ENCODE assay signal across 8 mouse cellular contexts in genomic region chr17:3230231-3231000, GRCm38 (mm10).
A peak's percentile ranks its signal among the peaks of the same experiment; 100 is the strongest.
DNase-seq lines count a peak whose midpoint lies in the region; ATAC-seq and TF ChIP-seq lines count a peak whose summit lies in the region.

No protein-coding gene starts in this region.

- no peak overlapping the region for H3K27ac ChIP-seq in thymus, adult 2 months (ENCODE audit: control insufficient read depth, insufficient read depth, low read length)
- no peak overlapping the region for H3K27ac ChIP-seq in midbrain, embryonic 13.5 days

- H3K9me3 ChIP-seq in midbrain, embryonic 13.5 days: no peaks in the 10 kb centered on the region

- no peak overlapping the region for H3K4me2 ChIP-seq in midbrain, embryonic 13.5 days (replicated peaks)

- WGBS in thymus, adult 2 months: 78% methylated on average over 17 of the region's 17 CpGs
- WGBS in midbrain, embryonic 13.5 days: 80% methylated on average over 17 of the region's 17 CpGs

- TF ChIP-seq CTCF in thymus, adult 2 months (IDR thresholded peaks at IDR 0.05; ENCODE audit: borderline replicate concordance, control insufficient read depth, extremely low read depth, insufficient read depth, low read length, poor library complexity): no peak

- no peaks in the 10 kb centered on the region for H3K36me3 ChIP-seq in thymus, adult 2 months (ENCODE audit: control insufficient read depth, insufficient read depth, low read length)
- peaks cover 17% of the 10 kb centered on the region for H3K36me3 ChIP-seq in midbrain, embryonic 13.5 days
- H3K36me3 ChIP-seq in splenic B cell, adult 2 months (ENCODE audit: control insufficient read depth, insufficient read depth, low read length, poor library complexity, severe bottlenecking): no peaks in the 10 kb centered on the region

- no peak overlapping the region for H3K4me3 ChIP-seq in thymus, adult 2 months (ENCODE audit: control insufficient read depth, insufficient read depth, low read length)
- no peak overlapping the region for H3K4me3 ChIP-seq in midbrain, embryonic 13.5 days (replicated peaks)

- intact Hi-C loops in left cerebral cortex, postnatal 36 days (cut with DNase I): no loop called here

- H3K27me3 ChIP-seq in thymus, adult 2 months (ENCODE audit: control insufficient read depth, insufficient read depth, low read length): no peaks in the 10 kb centered on the region
- no peaks in the 10 kb centered on the region for H3K27me3 ChIP-seq in midbrain, embryonic 13.5 days
- no peaks in the 10 kb centered on the region for H3K27me3 ChIP-seq in splenic B cell, adult 2 months (ENCODE audit: control insufficient read depth, insufficient read depth, low read length, poor library complexity, severe bottlenecking)

- peak; percentile 81 for ATAC-seq in midbrain, embryonic 13.5 days

- no peak overlapping the region for H3K9ac ChIP-seq in midbrain, embryonic 13.5 days (replicated peaks)

- DNase-seq in thymus, adult 2 months: peak; percentile 48
- DNase-seq in thymus, adult 18-20 months: no peak
- DNase-seq in cerebellum, postnatal 14 days: peak; percentile 73 to 81
- peak; percentile 52 to 61 for DNase-seq in frontal cortex, postnatal 10 days (ENCODE audit: low spot score in 2 of 2)
- DNase-seq in induced T-regulatory cell, adult 2 months (ENCODE audit: low read depth): peak; percentile 72
- peak; percentile 50 to 63 for DNase-seq in left cerebral cortex, postnatal 36 days (ENCODE audit: low spot score in 2 of 2)
- peak; percentile 66 for DNase-seq in splenic B cell, adult 2 months (ENCODE audit: low read depth, low spot score)

- no peaks in the 10 kb centered on the region for H3K4me1 ChIP-seq in thymus, adult 2 months (replicated peaks; ENCODE audit: control insufficient read depth, insufficient read depth, low read length)
- H3K4me1 ChIP-seq in midbrain, embryonic 13.5 days (replicated peaks): 0 out of 2 replicates have a peak, but pooled peaks cover 3% of the 10 kb centered on the region

- TF ChIP-seq POLR2A in thymus, adult 2 months (IDR thresholded peaks at IDR 0.05; ENCODE audit: control insufficient read depth, extremely low read depth, insufficient read depth, low read length, poor library complexity): no peak

Comparison
In these comparisons a context has a peak if more than half of its experiments do, and no peak if none do; other contexts are left out.
1. DNase-seq: peak in thymus, adult 2 months (single experiment), cerebellum, postnatal 14 days (2 of 2), frontal cortex, postnatal 10 days (2 of 2), induced T-regulatory cell, adult 2 months (single experiment), left cerebral cortex, postnatal 36 days (2 of 2) and splenic B cell, adult 2 months (single experiment); none in thymus, adult 18-20 months (0 of 2).